ENCODE assay signal across 15 mouse cellular contexts in the genomic region with DNA sequence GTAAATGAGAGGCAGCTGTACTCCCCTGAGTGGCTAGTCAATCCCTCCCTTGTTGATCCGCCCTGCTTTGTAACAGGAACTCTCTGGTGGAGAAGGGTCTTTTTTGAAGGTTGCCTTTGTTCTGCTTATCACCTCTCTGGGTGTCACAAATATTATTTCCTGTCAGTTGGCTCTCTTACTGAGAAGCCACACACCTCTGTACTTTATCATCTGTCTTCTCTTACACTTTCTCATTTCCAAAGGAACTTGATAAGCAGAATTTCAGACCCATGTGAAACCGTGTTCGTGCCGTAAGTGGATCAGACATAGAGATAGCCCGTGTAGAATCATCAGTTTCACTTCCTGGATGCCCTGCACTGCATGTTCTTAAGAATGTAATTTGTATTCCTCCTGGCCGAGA.
DNase-seq lines count a peak whose midpoint lies in the region; ATAC-seq and TF ChIP-seq lines count a peak whose summit lies in the region.
"Had no signal": no experiment of that assay in that cellular context is flagged by ENCODE, and none has a peak within 500 bp of the region (broad histone marks: within the 10 kb centered on the region; RNA-seq: fewer than 3 reads in every experiment).

No protein-coding gene starts in this region.

- ATAC-seq in liver, embryonic 12.5 days: peak; percentile 35; the same call in 1 of the 2 replicates
- ATAC-seq in liver, postnatal 0 days: no peak
- peak; percentile 82 for ATAC-seq in megakaryocyte, adult 5-6 weeks (ENCODE audit: poor library complexity, severe bottlenecking)
- no peak for ATAC-seq in kidney, embryonic 14.5 days (ENCODE audit: low FRiP score, low TSS enrichment)
- no peak for ATAC-seq in monocyte, adult 5-6 weeks (replicated peaks; ENCODE audit: insufficient number of reproducible peaks, low FRiP score, low TSS enrichment, poor library complexity, severe bottlenecking)
- ATAC-seq: forebrain, embryonic 15.5 days had no signal

- DNase-seq in liver, postnatal 0 days: no peak
- peak; percentile 81 for DNase-seq in MEL (ENCODE audit: low read depth, low spot score)
- peak; percentile 18 for DNase-seq in thymus, postnatal 4 days
- DNase-seq: cerebellum, postnatal 10 days; gastrocnemius, adult 2 months; heart, postnatal 14 days; kidney, adult 9 months had no signal

- H3K4me2 ChIP-seq in liver, embryonic 12.5 days: no peak overlapping the region
- H3K4me2 ChIP-seq in liver, postnatal 0 days (ENCODE audit: low read depth, low read length): no peak overlapping the region
- no peak overlapping the region for H3K4me2 ChIP-seq in kidney, embryonic 14.5 days (replicated peaks; ENCODE audit: low read depth, low read length)
- H3K4me2 ChIP-seq: forebrain, embryonic 15.5 days; limb, embryonic 13.5 days; lung, embryonic 15.5 days had no signal

- H3K79me2 ChIP-seq in MEL (ENCODE audit: control insufficient read depth, insufficient read depth, low read length, poor library complexity): no peaks in the 10 kb centered on the region

- no peak for TF ChIP-seq CTCF in liver, postnatal 0 days (IDR thresholded peaks at IDR 0.05; ENCODE audit: low read depth)
- TF ChIP-seq CTCF in MEL (IDR thresholded peaks at IDR 0.05 in 2 of 3, conservative IDR thresholded peaks at IDR 0.05 in 1 of 3; ENCODE audit: control insufficient read depth in 1 of 3, insufficient read depth in 1 of 3, low read depth in 2 of 3, low read length in 3 of 3, poor library complexity in 1 of 3, severe bottlenecking in 1 of 3): no peak

- H3K36me3 ChIP-seq in liver, embryonic 12.5 days: no peaks in the 10 kb centered on the region
- H3K36me3 ChIP-seq in liver, postnatal 0 days (replicated peaks; ENCODE audit: insufficient read depth, low read length): no peaks in the 10 kb centered on the region
- H3K36me3 ChIP-seq in MEL (ENCODE audit: control insufficient read depth in 1 of 2, insufficient read depth in 2 of 2, low read length in 2 of 2): peaks cover 0 to 8% of the 10 kb centered on the region in 2 experiments; a peak in 2 of 4 replicates
- no peaks in the 10 kb centered on the region for H3K36me3 ChIP-seq in kidney, embryonic 14.5 days (ENCODE audit: control insufficient read depth, insufficient read depth, low read length)
- H3K36me3 ChIP-seq: forebrain, embryonic 15.5 days; limb, embryonic 13.5 days; lung, embryonic 15.5 days had no signal

- TF ChIP-seq EP300 in liver, postnatal 0 days (IDR thresholded peaks at IDR 0.05; ENCODE audit: low read depth): no peak
- TF ChIP-seq EP300 in MEL (IDR thresholded peaks at IDR 0.05; ENCODE audit: low read depth in 1 of 2, low read length in 2 of 2): peak; percentile 78 to 92

- no peaks in the 10 kb centered on the region for H3K4me1 ChIP-seq in liver, embryonic 12.5 days
- H3K4me1 ChIP-seq in liver, postnatal 0 days (ENCODE audit: insufficient read depth): no peaks in the 10 kb centered on the region
- H3K4me1 ChIP-seq in MEL (ENCODE audit: control insufficient read depth in 1 of 2, insufficient read depth in 2 of 2, low read length in 2 of 2): peaks cover 0 to 8% of the 10 kb centered on the region in 2 experiments; a peak in 2 of 4 replicates
- H3K4me1 ChIP-seq in kidney, embryonic 14.5 days (ENCODE audit: control insufficient read depth, insufficient read depth, low read length): no peaks in the 10 kb centered on the region
- H3K4me1 ChIP-seq: forebrain, embryonic 15.5 days; limb, embryonic 13.5 days; lung, embryonic 15.5 days had no signal

- WGBS in liver, embryonic 12.5 days (ENCODE audit: insufficient replicate concordance): 20% methylated on average over 6 of the region's 6 CpGs
- WGBS in liver, postnatal 0 days (ENCODE audit: insufficient replicate concordance): 51% methylated on average over 6 of the region's 6 CpGs
- 90% methylated on average over 6 of the region's 6 CpGs for WGBS in kidney, embryonic 14.5 days

- no peaks in the 10 kb centered on the region for H3K27me3 ChIP-seq in liver, embryonic 12.5 days (replicated peaks)
- H3K27me3 ChIP-seq in liver, postnatal 0 days (ENCODE audit: insufficient read depth, low read length): no peaks in the 10 kb centered on the region
- H3K27me3 ChIP-seq in MEL (ENCODE audit: control insufficient read depth in 1 of 2, insufficient read depth in 2 of 2, low read length in 2 of 2): no peaks in the 10 kb centered on the region
- no peaks in the 10 kb centered on the region for H3K27me3 ChIP-seq in kidney, embryonic 14.5 days (ENCODE audit: control insufficient read depth, insufficient read depth, low read length)
- H3K27me3 ChIP-seq: forebrain, embryonic 15.5 days; limb, embryonic 13.5 days; lung, embryonic 15.5 days had no signal

- TF ChIP-seq RAD21 in MEL (IDR thresholded peaks at IDR 0.05; ENCODE audit: low read depth, low read length): no peak

- TF ChIP-seq POLR2A in MEL (IDR thresholded peaks at IDR 0.05; ENCODE audit: control insufficient read depth in 1 of 2, insufficient read depth in 1 of 2, low read depth in 1 of 2, low read length in 2 of 2, poor library complexity in 1 of 2): no peak

- no peaks in the 10 kb centered on the region for H3K9me3 ChIP-seq in liver, embryonic 12.5 days (replicated peaks)
- H3K9me3 ChIP-seq in liver, postnatal 0 days (ENCODE audit: low read length): no peaks in the 10 kb centered on the region
- no peaks in the 10 kb centered on the region for H3K9me3 ChIP-seq in MEL (replicated peaks; ENCODE audit: insufficient read depth, low read length)
- no peaks in the 10 kb centered on the region for H3K9me3 ChIP-seq in kidney, embryonic 14.5 days (ENCODE audit: control insufficient read depth, low read length)
- H3K9me3 ChIP-seq: forebrain, embryonic 15.5 days; limb, embryonic 13.5 days; lung, embryonic 15.5 days had no signal

- no peak overlapping the region for H3K9ac ChIP-seq in liver, embryonic 12.5 days
- no peak overlapping the region for H3K9ac ChIP-seq in liver, postnatal 0 days (replicated peaks)
- no peak overlapping the region for H3K9ac ChIP-seq in MEL (ENCODE audit: control insufficient read depth, low read depth, low read length, poor library complexity, severe bottlenecking)
- H3K9ac ChIP-seq in kidney, embryonic 14.5 days (ENCODE audit: low read depth, low read length): no peak overlapping the region
- H3K9ac ChIP-seq: forebrain, embryonic 15.5 days; limb, embryonic 13.5 days; lung, embryonic 15.5 days had no signal

- no peak overlapping the region for H3K4me3 ChIP-seq in liver, embryonic 12.5 days
- H3K4me3 ChIP-seq in liver, postnatal 0 days (ENCODE audit: low read depth, low read length): no peak overlapping the region
- H3K4me3 ChIP-seq in MEL (ENCODE audit: control insufficient read depth in 1 of 2, insufficient read depth in 1 of 2, low read depth in 2 of 2, low read length in 2 of 2): peak overlapping the region in 1 of 2 experiments; percentile 20; a peak in 1 of 4 replicates
- no peak overlapping the region for H3K4me3 ChIP-seq in kidney, embryonic 14.5 days (ENCODE audit: low read length)
- H3K4me3 ChIP-seq: forebrain, embryonic 15.5 days; gastrocnemius, adult 2 months; left cerebral cortex, adult 2 months; limb, embryonic 13.5 days; lung, embryonic 15.5 days had no signal

- H3K27ac ChIP-seq in liver, embryonic 12.5 days: no peak overlapping the region
- H3K27ac ChIP-seq in liver, postnatal 0 days (ENCODE audit: low read depth): no peak overlapping the region
- H3K27ac ChIP-seq in MEL (ENCODE audit: control insufficient read depth, low read depth, low read length): peak overlapping the region; percentile 82
- no peak overlapping the region for H3K27ac ChIP-seq in kidney, embryonic 14.5 days (ENCODE audit: low read depth, low read length)
- H3K27ac ChIP-seq: forebrain, embryonic 15.5 days; gastrocnemius, adult 2 months; left cerebral cortex, adult 2 months; limb, embryonic 13.5 days; lung, embryonic 15.5 days had no signal

TF ChIP-seq in MEL, 35 proteins besides CTCF, POLR2A, EP300 and RAD21:
- TF ChIP-seq MYB (IDR thresholded peaks at IDR 0.05; ENCODE audit: low read depth, low read length): peak; percentile 73; the same call in 1 of the 2 replicates
- no peak; the same call in 1 of the 2 replicates for TF ChIP-seq NELFE (IDR thresholded peaks at IDR 0.05; ENCODE audit: low read depth, low read length)
- TF ChIP-seq MAFK (IDR thresholded peaks at IDR 0.05; ENCODE audit: borderline replicate concordance, low read depth, low read length): no peak
- TF ChIP-seq SIN3A (IDR thresholded peaks at IDR 0.05; ENCODE audit: low read length): peak; percentile 54; the same call in 1 of the 2 replicates
- peak; percentile 43; the same call in 1 of the 2 replicates for TF ChIP-seq MYC (IDR thresholded peaks at IDR 0.05; ENCODE audit: low read depth, low read length)
- peak; percentile 84 for TF ChIP-seq ETS1 (IDR thresholded peaks at IDR 0.05; ENCODE audit: low read depth, low read length)
- peak; percentile 84 for TF ChIP-seq GATA1 (IDR thresholded peaks at IDR 0.05; ENCODE audit: low read depth, low read length)
- TF ChIP-seq USF1 (IDR thresholded peaks at IDR 0.05; ENCODE audit: low read depth, low read length): no peak
- TF ChIP-seq TBP (IDR thresholded peaks at IDR 0.05; ENCODE audit: low read depth, low read length): 0 out of 2 replicates have a peak, but pooled peaks have one; percentile 20
- peak; percentile 77 for TF ChIP-seq TCF12 (IDR thresholded peaks at IDR 0.05; ENCODE audit: low read depth, low read length)
- TF ChIP-seq MAZ (IDR thresholded peaks at IDR 0.05; ENCODE audit: low read depth, low read length): no peak
- TF ChIP-seq ZC3H11A (IDR thresholded peaks at IDR 0.05; ENCODE audit: low read depth, low read length): no peak
- no peak for TF ChIP-seq ELF1 (IDR thresholded peaks at IDR 0.05; ENCODE audit: low read depth, low read length)
- peak; percentile 30; the same call in 1 of the 2 replicates for TF ChIP-seq MXI1 (IDR thresholded peaks at IDR 0.05; ENCODE audit: low read depth, low read length)
- 0 out of 2 replicates have a peak, but pooled peaks have one; percentile 24 for TF ChIP-seq RCOR1 (IDR thresholded peaks at IDR 0.05; ENCODE audit: low read depth, low read length)

Comparison
In these comparisons a context has a peak if more than half of its experiments do, and no peak if none do; other contexts are left out.
1. ATAC-seq: peak in liver, embryonic 12.5 days (single experiment) and megakaryocyte, adult 5-6 weeks (single experiment); none in liver, postnatal 0 days (single experiment), kidney, embryonic 14.5 days (single experiment) and monocyte, adult 5-6 weeks (single experiment).